Mouse (Mus musculus): ENCODE measurements around the gene Hook2. TPM values are rescaled to one million over a fixed set of nuclear protein-coding genes. Genes with fewer than 3 reads are reported as not detected.

Gene Hook2
- 14.0 TPM for polyA plus RNA-seq (2014; fragmentation: Illumina TruSeq; extraction: RNeasy Lipid Tissue Mini Kit (QIAGEN cat#74804); ENCODE audit: low read depth, low replicate concordance)

GRCm38 (mm10) chr8:84990349-84990748 is at the start of gene Hook2:
Gene Hook2 (plus strand): TSS chr8:84990603.

DNA sequence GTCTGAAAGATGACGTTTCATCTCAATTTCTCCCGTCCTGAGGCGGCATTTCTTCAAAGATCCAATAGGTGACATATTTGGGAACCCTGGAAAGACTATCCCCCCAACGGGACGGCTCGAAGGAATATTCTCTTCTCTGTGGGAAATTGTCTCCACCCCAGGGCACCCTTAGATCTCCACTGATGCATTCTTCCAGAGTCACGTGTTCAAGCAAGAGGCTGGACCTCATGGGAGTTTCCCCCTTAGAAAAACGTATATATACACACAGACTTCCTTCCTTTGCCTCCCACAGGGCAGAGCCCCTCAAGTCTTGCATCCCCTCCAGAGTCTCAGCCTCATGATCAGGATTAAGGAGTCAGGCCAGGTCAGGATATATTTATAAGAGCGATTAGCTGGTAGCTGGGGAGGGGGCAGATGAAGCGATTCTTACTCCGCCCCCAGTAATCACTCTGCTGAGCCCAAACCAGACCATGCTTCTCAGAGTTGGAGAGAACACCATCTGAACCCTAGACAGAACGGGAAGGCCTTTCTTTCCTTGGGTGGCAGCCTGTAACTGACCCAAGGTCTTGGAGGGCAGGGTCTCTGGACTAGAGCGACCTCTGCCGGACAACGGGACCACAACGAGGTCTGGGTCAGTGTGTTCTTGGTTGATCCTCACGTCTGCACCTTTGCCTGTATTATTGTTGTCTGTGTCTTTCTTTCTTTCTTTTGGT is 43.7 kb upstream of the Hook2 start, which contains the start of gene Rtbdn:
Gene Rtbdn, plus strand, starts transcription at position 464 of the 713 bp plus-strand sequence.

GRCm38 (mm10) chr8:84969241-84970134 is 20.9 kb upstream of the Hook2 start, which contains the start of the genes Gm49661, Prdx2 and Rnaseh2a:
Gene Gm49661 (minus strand): TSS chr8:84969433.
Gene Prdx2 (plus strand): TSS chr8:84969587.
Gene Rnaseh2a (minus strand): TSS chr8:84969767.

DNA sequence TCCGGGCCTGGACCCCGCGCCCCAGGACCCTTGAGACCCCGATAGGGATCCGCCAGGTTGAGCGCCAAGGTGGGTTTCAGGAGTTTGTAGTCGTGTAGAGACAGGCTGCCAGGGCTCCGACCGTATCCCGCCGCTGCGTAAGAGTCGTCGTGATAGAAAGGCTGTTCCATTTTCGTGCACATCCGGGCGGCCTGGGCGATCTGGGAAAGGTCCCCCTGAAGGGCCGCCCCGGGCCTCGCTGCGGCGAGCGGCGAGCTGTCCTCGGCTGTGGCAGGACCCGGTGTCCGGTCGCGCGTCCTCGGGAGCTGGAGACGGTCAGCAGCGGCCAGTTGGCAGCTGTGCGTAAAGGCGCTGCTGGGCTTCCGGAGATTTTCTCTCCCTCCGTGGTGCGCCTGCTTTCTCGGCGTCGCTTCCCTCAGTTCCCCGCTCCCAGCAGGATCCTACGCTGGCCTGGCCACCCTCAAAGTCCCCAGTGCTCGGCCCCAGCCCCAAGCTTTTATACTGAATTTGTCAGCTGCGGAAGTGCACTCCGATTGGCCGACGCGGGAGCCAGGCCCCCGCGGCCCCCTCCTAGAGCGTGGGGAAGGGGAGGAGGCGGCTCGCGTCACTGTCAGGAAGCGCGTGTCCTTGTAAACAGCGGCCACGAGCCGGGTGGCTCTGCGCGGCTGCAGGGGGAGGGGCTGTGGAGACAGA is 12.0 kb upstream of the Hook2 start, which contains the start of gene Junb:
Gene Junb, minus strand, starts transcription at position 471 of the 693 bp plus-strand sequence.

GRCm38 (mm10) chr8:85014431-85014830 is 24.0 kb downstream of the Hook2 start, which contains the start of gene Best2:
Gene Best2 (minus strand): TSS chr8:85014531.

GRCm38 (mm10) chr8:85025098-85025932 is 34.9 kb downstream of the Hook2 start, which contains the start of gene Asna1:
Gene Asna1 (minus strand): TSS chr8:85025281.

DNA sequence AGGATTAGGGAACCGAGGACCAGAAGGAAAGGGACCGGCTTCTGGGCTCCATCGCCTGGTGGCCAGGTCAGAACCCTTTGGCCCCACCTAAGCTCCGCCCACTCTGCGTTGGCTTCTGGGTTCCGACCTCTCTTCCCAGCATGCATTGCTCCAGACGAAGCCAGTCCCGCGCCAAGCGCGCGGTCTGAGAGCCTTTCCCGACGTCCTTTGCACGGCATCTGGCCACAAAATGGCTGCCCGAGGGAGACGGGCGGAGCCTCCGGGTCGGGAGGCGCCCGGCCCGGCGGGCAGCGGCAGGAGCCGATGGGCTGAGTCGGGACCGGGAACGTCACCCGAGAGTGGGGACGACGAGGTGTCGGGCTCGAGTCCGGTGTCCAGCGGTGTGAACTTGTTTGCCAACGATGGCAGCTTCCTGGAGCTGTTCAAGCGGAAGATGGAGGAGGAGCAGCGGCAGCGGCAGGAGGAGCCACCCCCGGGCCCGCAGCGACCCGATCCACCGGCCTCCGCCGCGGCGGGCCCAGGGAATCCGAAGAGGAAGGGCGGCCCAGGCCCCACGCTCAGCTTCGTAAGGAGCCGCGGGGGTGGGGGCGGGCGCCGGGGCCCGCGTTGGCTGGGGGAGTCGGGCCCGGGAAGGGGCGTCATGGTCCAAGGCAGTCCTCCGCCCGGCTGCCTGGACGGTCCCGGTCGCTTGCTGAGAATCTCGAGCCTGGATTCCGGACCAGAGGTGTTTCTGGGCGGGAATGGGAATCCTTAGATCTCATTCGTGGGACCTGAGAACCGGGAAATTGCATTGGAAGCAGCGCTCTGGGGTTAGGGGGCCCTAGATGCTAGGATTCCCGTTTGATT is 36.5 kb downstream of the Hook2 start, which contains the start of gene Trir:
Gene Trir, plus strand, starts transcription at position 154 of the 846 bp plus-strand sequence.

GRCm38 (mm10) chr8:85036718-85037365 is 46.4 kb downstream of the Hook2 start, which contains the start of gene Tnpo2:
Gene Tnpo2 (plus strand): TSS chr8:85036915.

Other genes with a start within 250 kb of the Hook2 start
- 1.3 TPM for gene Nfix, start 190.3 kb upstream of the Hook2 start, polyA plus RNA-seq (2014; fragmentation: Illumina TruSeq; extraction: RNeasy Lipid Tissue Mini Kit (QIAGEN cat#74804); ENCODE audit: low read depth, low replicate concordance)
- 21.7 TPM for gene Dand5, start 167.8 kb upstream of the Hook2 start, polyA plus RNA-seq (2014; fragmentation: Illumina TruSeq; extraction: RNeasy Lipid Tissue Mini Kit (QIAGEN cat#74804); ENCODE audit: low read depth, low replicate concordance)
- 0.55 TPM for gene Gadd45gip1, start 159.1 kb upstream of the Hook2 start, polyA plus RNA-seq (2014; fragmentation: Illumina TruSeq; extraction: RNeasy Lipid Tissue Mini Kit (QIAGEN cat#74804); ENCODE audit: low read depth, low replicate concordance)
- 7.1 TPM for gene Rad23a, start 149.9 kb upstream of the Hook2 start, polyA plus RNA-seq (2014; fragmentation: Illumina TruSeq; extraction: RNeasy Lipid Tissue Mini Kit (QIAGEN cat#74804); ENCODE audit: low read depth, low replicate concordance)
- gene Calr, start 143.7 kb upstream of the Hook2 start, polyA plus RNA-seq (2014; fragmentation: Illumina TruSeq; extraction: RNeasy Lipid Tissue Mini Kit (QIAGEN cat#74804); ENCODE audit: low read depth, low replicate concordance): 720 TPM
- 6.7 TPM for gene Farsa, start 133.6 kb upstream of the Hook2 start, polyA plus RNA-seq (2014; fragmentation: Illumina TruSeq; extraction: RNeasy Lipid Tissue Mini Kit (QIAGEN cat#74804); ENCODE audit: low read depth, low replicate concordance)
- gene Syce2, start 118.5 kb upstream of the Hook2 start, polyA plus RNA-seq (2014; fragmentation: Illumina TruSeq; extraction: RNeasy Lipid Tissue Mini Kit (QIAGEN cat#74804); ENCODE audit: low read depth, low replicate concordance): 458 TPM
- gene Gcdh, start 96.7 kb upstream of the Hook2 start, polyA plus RNA-seq (2014; fragmentation: Illumina TruSeq; extraction: RNeasy Lipid Tissue Mini Kit (QIAGEN cat#74804); ENCODE audit: low read depth, low replicate concordance): 3.6 TPM
- gene Klf1, start 88.7 kb upstream of the Hook2 start, polyA plus RNA-seq (2014; fragmentation: Illumina TruSeq; extraction: RNeasy Lipid Tissue Mini Kit (QIAGEN cat#74804); ENCODE audit: low read depth, low replicate concordance): 0.22 TPM
- 1.5 TPM for gene Dnase2a, start 82.0 kb upstream of the Hook2 start, polyA plus RNA-seq (2014; fragmentation: Illumina TruSeq; extraction: RNeasy Lipid Tissue Mini Kit (QIAGEN cat#74804); ENCODE audit: low read depth, low replicate concordance)
- gene Mast1, start 53.2 kb upstream of the Hook2 start, polyA plus RNA-seq (2014; fragmentation: Illumina TruSeq; extraction: RNeasy Lipid Tissue Mini Kit (QIAGEN cat#74804); ENCODE audit: low read depth, low replicate concordance): not detected
- not detected for gene Rtbdn, start 43.6 kb upstream of the Hook2 start, polyA plus RNA-seq (2014; fragmentation: Illumina TruSeq; extraction: RNeasy Lipid Tissue Mini Kit (QIAGEN cat#74804); ENCODE audit: low read depth, low replicate concordance)
- gene Gm49661, start 21.2 kb upstream of the Hook2 start, polyA plus RNA-seq (2014; fragmentation: Illumina TruSeq; extraction: RNeasy Lipid Tissue Mini Kit (QIAGEN cat#74804); ENCODE audit: low read depth, low replicate concordance): not detected
- 15.6 TPM for gene Prdx2, start 21.0 kb upstream of the Hook2 start, polyA plus RNA-seq (2014; fragmentation: Illumina TruSeq; extraction: RNeasy Lipid Tissue Mini Kit (QIAGEN cat#74804); ENCODE audit: low read depth, low replicate concordance)
- 87.9 TPM for gene Rnaseh2a, start 20.8 kb upstream of the Hook2 start, polyA plus RNA-seq (2014; fragmentation: Illumina TruSeq; extraction: RNeasy Lipid Tissue Mini Kit (QIAGEN cat#74804); ENCODE audit: low read depth, low replicate concordance)
- not detected for gene Junb, start 11.9 kb upstream of the Hook2 start, polyA plus RNA-seq (2014; fragmentation: Illumina TruSeq; extraction: RNeasy Lipid Tissue Mini Kit (QIAGEN cat#74804); ENCODE audit: low read depth, low replicate concordance)
- gene Best2, start 23.9 kb downstream of the Hook2 start, polyA plus RNA-seq (2014; fragmentation: Illumina TruSeq; extraction: RNeasy Lipid Tissue Mini Kit (QIAGEN cat#74804); ENCODE audit: low read depth, low replicate concordance): not detected
- 16.5 TPM for gene Asna1, start 34.7 kb downstream of the Hook2 start, polyA plus RNA-seq (2014; fragmentation: Illumina TruSeq; extraction: RNeasy Lipid Tissue Mini Kit (QIAGEN cat#74804); ENCODE audit: low read depth, low replicate concordance)
- gene Trir, start 36.2 kb downstream of the Hook2 start, polyA plus RNA-seq (2014; fragmentation: Illumina TruSeq; extraction: RNeasy Lipid Tissue Mini Kit (QIAGEN cat#74804); ENCODE audit: low read depth, low replicate concordance): 13.2 TPM
- 14.0 TPM for gene Tnpo2, start 46.3 kb downstream of the Hook2 start, polyA plus RNA-seq (2014; fragmentation: Illumina TruSeq; extraction: RNeasy Lipid Tissue Mini Kit (QIAGEN cat#74804); ENCODE audit: low read depth, low replicate concordance)
- 5.7 TPM for gene Fbxw9, start 69.5 kb downstream of the Hook2 start, polyA plus RNA-seq (2014; fragmentation: Illumina TruSeq; extraction: RNeasy Lipid Tissue Mini Kit (QIAGEN cat#74804); ENCODE audit: low read depth, low replicate concordance)
- not detected for gene Gm5741, start 77.4 kb downstream of the Hook2 start, polyA plus RNA-seq (2014; fragmentation: Illumina TruSeq; extraction: RNeasy Lipid Tissue Mini Kit (QIAGEN cat#74804); ENCODE audit: low read depth, low replicate concordance)
- gene Dhps, start 81.2 kb downstream of the Hook2 start, polyA plus RNA-seq (2014; fragmentation: Illumina TruSeq; extraction: RNeasy Lipid Tissue Mini Kit (QIAGEN cat#74804); ENCODE audit: low read depth, low replicate concordance): 12.3 TPM
- gene Wdr83os, start 90.1 kb downstream of the Hook2 start, polyA plus RNA-seq (2014; fragmentation: Illumina TruSeq; extraction: RNeasy Lipid Tissue Mini Kit (QIAGEN cat#74804); ENCODE audit: low read depth, low replicate concordance): 2.9 TPM
- gene Wdr83, start 90.7 kb downstream of the Hook2 start, polyA plus RNA-seq (2014; fragmentation: Illumina TruSeq; extraction: RNeasy Lipid Tissue Mini Kit (QIAGEN cat#74804); ENCODE audit: low read depth, low replicate concordance): 1.3 TPM
- 3.9 TPM for gene Man2b1, start 92.7 kb downstream of the Hook2 start, polyA plus RNA-seq (2014; fragmentation: Illumina TruSeq; extraction: RNeasy Lipid Tissue Mini Kit (QIAGEN cat#74804); ENCODE audit: low read depth, low replicate concordance)
- 0.83 TPM for gene Zfp791, start 132.5 kb downstream of the Hook2 start, polyA plus RNA-seq (2014; fragmentation: Illumina TruSeq; extraction: RNeasy Lipid Tissue Mini Kit (QIAGEN cat#74804); ENCODE audit: low read depth, low replicate concordance)
- gene Cks1brt, start 161.3 kb downstream of the Hook2 start, polyA plus RNA-seq (2014; fragmentation: Illumina TruSeq; extraction: RNeasy Lipid Tissue Mini Kit (QIAGEN cat#74804); ENCODE audit: low read depth, low replicate concordance): not detected
- 0.67 TPM for gene Olfr371, start 235.4 kb downstream of the Hook2 start, polyA plus RNA-seq (2014; fragmentation: Illumina TruSeq; extraction: RNeasy Lipid Tissue Mini Kit (QIAGEN cat#74804); ENCODE audit: low read depth, low replicate concordance)